9 mouse cellular contexts compared by ENCODE assay signal in genomic region chr1:136076086-136076485, GRCm38 (mm10). TPM values are rescaled to one million over a fixed set of nuclear protein-coding genes. Genes with fewer than 3 reads are reported as not detected.
DNase-seq lines count a peak whose midpoint lies in the region; ATAC-seq and TF ChIP-seq lines count a peak whose summit lies in the region.
"Had no signal": no experiment of that assay in that cellular context is flagged by ENCODE, and none has a peak within 500 bp of the region (broad histone marks: within the 10 kb centered on the region; RNA-seq: fewer than 3 reads in every experiment).

No protein-coding gene starts in this region.

- no peaks in the 10 kb centered on the region for H3K27me3 ChIP-seq in kidney, adult 2 months (replicated peaks; ENCODE audit: control insufficient read depth, insufficient read depth, low read length)
- no peaks in the 10 kb centered on the region for H3K27me3 ChIP-seq in kidney, embryonic 15.5 days
- peaks cover 15% of the 10 kb centered on the region for H3K27me3 ChIP-seq in E14TG2a.4 (ENCODE audit: insufficient read depth, low read length)

- H3K9me3 ChIP-seq in kidney, embryonic 15.5 days (replicated peaks), result no peaks in the 10 kb centered on the region
- H3K9me3 ChIP-seq in E14TG2a.4 (ENCODE audit: low read length), result no peaks in the 10 kb centered on the region

- H3K4me1 ChIP-seq in kidney, adult 2 months (ENCODE audit: control insufficient read depth, insufficient read depth, low read length), result no peaks in the 10 kb centered on the region
- no peaks in the 10 kb centered on the region for H3K4me1 ChIP-seq in kidney, embryonic 15.5 days
- H3K4me1 ChIP-seq in E14TG2a.4 (replicated peaks; ENCODE audit: low read depth, low read length), result no peaks in the 10 kb centered on the region

- 6% methylated on average over 3 of the region's 3 CpGs for WGBS in kidney, adult 2 months
- 12% methylated on average over 3 of the region's 3 CpGs for WGBS in kidney, embryonic 15.5 days

- no peak overlapping the region for H3K9ac ChIP-seq in kidney, embryonic 15.5 days

- TF ChIP-seq POLR2A in kidney, adult 2 months (IDR thresholded peaks at IDR 0.05; ENCODE audit: low read depth, low read length), result no peak

- no peak overlapping the region for H3K4me3 ChIP-seq in kidney, adult 2 months (ENCODE audit: insufficient read depth, low read depth, low read length)
- no peak overlapping the region for H3K4me3 ChIP-seq in kidney, embryonic 15.5 days (replicated peaks)
- no peak overlapping the region for H3K4me3 ChIP-seq in E14TG2a.4 (replicated peaks; ENCODE audit: low read length)

- H3K27ac ChIP-seq in kidney, adult 2 months (ENCODE audit: insufficient read depth, low read depth, low read length), result no peak overlapping the region
- H3K27ac ChIP-seq in kidney, embryonic 15.5 days, result no peak overlapping the region
- H3K27ac ChIP-seq: macrophage had no signal

- H3K36me3 ChIP-seq in kidney, adult 2 months (ENCODE audit: control insufficient read depth, insufficient read depth, low read length), result no peaks in the 10 kb centered on the region
- no peaks in the 10 kb centered on the region for H3K36me3 ChIP-seq in kidney, embryonic 15.5 days
- H3K36me3 ChIP-seq in E14TG2a.4 (ENCODE audit: insufficient read depth, low read length), result no peaks in the 10 kb centered on the region

- no peak overlapping the region for H3K4me2 ChIP-seq in kidney, embryonic 15.5 days

- no peak for ATAC-seq in kidney, embryonic 15.5 days (replicated peaks; ENCODE audit: low FRiP score)

- DNase-seq in kidney, adult 2 months, result peak; percentile 62
- DNase-seq in adrenal gland, postnatal 10 days, result peak; percentile 60
- peak; percentile 54 for DNase-seq in embryo, embryonic 9.5 days (ENCODE audit: extremely low spot score)
- DNase-seq in kidney, postnatal 4 days, result peak; percentile 62 to 70
- DNase-seq in retina, embryonic 14.5 days (ENCODE audit: low spot score), result peak; percentile 65
- no peak for DNase-seq in right cerebral cortex, postnatal 14 days

- peak; percentile 91 for TF ChIP-seq CTCF in kidney, adult 2 months (conservative IDR thresholded peaks at IDR 0.05; ENCODE audit: insufficient read depth, insufficient read length, low read depth, low read length)
- TF ChIP-seq CTCF in E14TG2a.4 (conservative IDR thresholded peaks at IDR 0.05; ENCODE audit: low read length), result peak; percentile 54

RNA-seq across cellular contexts. Expression of gene Cacna1s, which starts 23.5 kb away (rescaled TPM):
- 0.12 and 4.3 TPM in 2 replicates for polyA plus RNA-seq in kidney, adult 2 months (2012; rRNA removed)
- 0.49 and 0.57 TPM in 2 replicates for polyA plus RNA-seq in kidney, embryonic 15.5 days (2015; fragmentation: Nextera tagmentation; extraction: Ambion mirVana)
- total RNA-seq in adrenal gland, postnatal 10 days (2021), result 10 to 100 TPM in 1 of 2 experiments, 1 to 10 TPM in 1; 8.6 to 30.5 TPM
- polyA plus RNA-seq: macrophage had no signal

RNA-seq across cellular contexts. Expression of gene Ascl5, which starts 25.5 kb away (rescaled TPM):
- polyA plus RNA-seq in kidney, adult 2 months (2012; rRNA removed), result not detected in 2 replicates
- not detected in 2 replicates for polyA plus RNA-seq in kidney, embryonic 15.5 days (2015; fragmentation: Nextera tagmentation; extraction: Ambion mirVana)
- total RNA-seq in adrenal gland, postnatal 10 days (2021), result not detected
- polyA plus RNA-seq: macrophage had no signal

RNA-seq across cellular contexts. Expression of gene Kif21b, which starts 55.1 kb away (rescaled TPM):
- polyA plus RNA-seq in kidney, adult 2 months (2012; rRNA removed), result 1.3 and 4.2 TPM in 2 replicates
- 2.0 and 2.5 TPM in 2 replicates for polyA plus RNA-seq in kidney, embryonic 15.5 days (2015; fragmentation: Nextera tagmentation; extraction: Ambion mirVana)
- 1 to 10 TPM; 4.0 to 5.0 TPM for total RNA-seq in adrenal gland, postnatal 10 days (2021)
